Mouse (Mus musculus): ENCODE results near the gene Cds2.
A peak's percentile ranks its signal among the peaks of the same experiment; 100 is the strongest.
"Not testable (repeated sequence)": the region's sequence is repeated elsewhere in the genome, so short reads cannot be mapped to it uniquely, and the experiment has no call there.

Gene Cds2

GRCm38 (mm10) chr2:132291265-132291664 is 28.3 kb downstream of the Cds2 start:
- no peak for DNase-seq (ENCODE audit: low read depth, low spot score)

- DNase-seq (ENCODE audit: low read depth, low spot score), result no peak
Measured at GRCm38 (mm10) chr2:132292083-132292482, 29.1 kb downstream of the Cds2 start.

- no peak for DNase-seq (ENCODE audit: low read depth, low spot score)
Measured at GRCm38 (mm10) chr2:132293694-132294450, 30.9 kb downstream of the Cds2 start.

GRCm38 (mm10) chr2:132298250-132298649 is 35.3 kb downstream of the Cds2 start:
- DNase-seq (ENCODE audit: low read depth, low spot score), result no peak

- no peak for DNase-seq (ENCODE audit: low read depth, low spot score)
Measured at GRCm38 (mm10) chr2:132301436-132301835, 38.5 kb downstream of the Cds2 start.

- DNase-seq (ENCODE audit: low read depth, low spot score), result no peak
Measured at GRCm38 (mm10) chr2:132305165-132305564, 42.2 kb downstream of the Cds2 start.

- DNase-seq (ENCODE audit: low read depth, low spot score), result no peak
Measured at GRCm38 (mm10) chr2:132305988-132306387, 43.0 kb downstream of the Cds2 start.

GRCm38 (mm10) chr2:132307213-132307843 is 44.4 kb downstream of the Cds2 start:
- no peak for DNase-seq (ENCODE audit: low read depth, low spot score)

GRCm38 (mm10) chr2:132308829-132309228 is 45.9 kb downstream of the Cds2 start:
- DNase-seq (ENCODE audit: low read depth, low spot score), result no peak

- no peak for DNase-seq (ENCODE audit: low read depth, low spot score)
Measured at GRCm38 (mm10) chr2:132309398-132309930, 46.5 kb downstream of the Cds2 start.

GRCm38 (mm10) chr2:132312616-132313015 is 49.7 kb downstream of the Cds2 start:
- no peak for DNase-seq (ENCODE audit: low read depth, low spot score)

GRCm38 (mm10) chr2:132313568-132313967 is 50.6 kb downstream of the Cds2 start:
- DNase-seq (ENCODE audit: low read depth, low spot score), result no peak

GRCm38 (mm10) chr2:132314057-132314456 is 51.1 kb downstream of the Cds2 start:
- DNase-seq (ENCODE audit: low read depth, low spot score), result not testable (repeated sequence)

GRCm38 (mm10) chr2:132316041-132316808 is 53.3 kb downstream of the Cds2 start:
- DNase-seq (ENCODE audit: low read depth, low spot score), result peak; percentile 62

GRCm38 (mm10) chr2:132317178-132317577 is 54.2 kb downstream of the Cds2 start:
- no peak for DNase-seq (ENCODE audit: low read depth, low spot score)

- DNase-seq (ENCODE audit: low read depth, low spot score), result no peak
Measured at GRCm38 (mm10) chr2:132320516-132320915, 57.6 kb downstream of the Cds2 start.

- no peak for DNase-seq (ENCODE audit: low read depth, low spot score)
Measured at GRCm38 (mm10) chr2:132323541-132323940, 60.6 kb downstream of the Cds2 start.

- DNase-seq (ENCODE audit: low read depth, low spot score), result no peak
Measured at GRCm38 (mm10) chr2:132337202-132337601, 74.3 kb downstream of the Cds2 start.

- no peak for DNase-seq (ENCODE audit: low read depth, low spot score)
Measured at GRCm38 (mm10) chr2:132340350-132340749, 77.4 kb downstream of the Cds2 start.

GRCm38 (mm10) chr2:132341293-132341692 is 78.3 kb downstream of the Cds2 start:
- DNase-seq (ENCODE audit: low read depth, low spot score), result no peak

- DNase-seq (ENCODE audit: low read depth, low spot score), result no peak
Measured at GRCm38 (mm10) chr2:132343846-132344245, 80.9 kb downstream of the Cds2 start.
